Mouse (Mus musculus) heart, adult 9 months (tissue): ENCODE results near the gene Zfp292.
A peak's percentile ranks its signal among the peaks of the same experiment; 100 is the strongest.
"Not testable (repeated sequence)": the region's sequence is repeated elsewhere in the genome, so short reads cannot be mapped to it uniquely, and the experiment has no call there.

Source experiments
- DNase-seq, 2 experiments: peaks; one replicate each; pipeline ENCODE4 v3.0.0; 2022; ENCODE audit warnings: low spot score in 2 of 2

The Zfp292 gene

GRCm38 (mm10) chr4:34882818-34883217 is at the start of gene Zfp292:
Gene Zfp292, minus strand, starts transcription at chr4:34882960.
- peak; percentile 92 to 94 for DNase-seq

- DNase-seq, result not testable (repeated sequence)
These were observed 45.6 kb upstream of the Zfp292 start for GRCm38 (mm10) chr4:34928386-34928785.

GRCm38 (mm10) chr4:34922177-34922870 is 39.6 kb upstream of the Zfp292 start:
- peak; percentile 20 to 46 for DNase-seq

GRCm38 (mm10) chr4:34917400-34917799 is 34.6 kb upstream of the Zfp292 start:
- DNase-seq, result no peak

DNA sequence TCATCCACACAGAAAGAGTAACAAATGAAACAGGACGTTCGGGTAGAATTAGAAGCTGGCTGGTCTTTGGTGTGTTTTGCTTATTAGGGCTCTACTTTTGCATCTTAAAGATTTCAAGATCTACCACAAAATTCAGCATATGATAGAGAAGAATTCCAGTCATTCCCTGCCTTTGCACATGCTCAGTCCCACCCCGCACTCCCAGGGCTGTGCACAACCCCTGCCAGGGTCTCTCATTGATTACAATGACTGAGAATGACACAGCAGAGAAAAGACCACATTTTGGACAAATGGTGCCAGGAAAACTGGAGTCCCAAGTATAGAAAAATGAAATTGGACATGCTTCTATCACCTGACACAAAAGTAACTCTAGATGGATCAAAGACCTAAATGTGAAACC is 29.4 kb upstream of the Zfp292 start:
- DNase-seq, result no peak

GRCm38 (mm10) chr4:34911401-34911800 is 28.6 kb upstream of the Zfp292 start:
- DNase-seq, result no peak

- peak; percentile 72 to 73 for DNase-seq
These were observed 25.4 kb upstream of the Zfp292 start for GRCm38 (mm10) chr4:34908127-34908526.

DNA sequence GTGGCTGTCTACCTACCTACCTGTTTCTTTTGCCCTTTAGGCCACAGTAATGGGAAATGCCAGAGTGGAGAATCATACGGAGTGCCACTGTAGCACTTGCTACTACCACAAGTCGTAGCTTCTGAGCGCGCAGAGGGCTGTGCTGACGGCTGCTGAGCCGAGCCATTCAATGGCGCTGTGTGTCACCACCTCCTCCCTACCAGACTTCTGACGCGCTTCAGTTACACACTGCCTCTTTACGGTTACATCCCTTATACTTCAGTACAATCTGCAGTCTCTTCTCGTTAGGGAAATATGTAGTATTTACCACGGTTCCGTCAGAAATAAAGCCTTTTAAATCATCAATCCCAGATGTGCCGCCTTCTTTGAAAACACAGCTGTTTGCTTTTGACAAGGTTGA is 24.3 kb upstream of the Zfp292 start:
- no peak for DNase-seq

DNA sequence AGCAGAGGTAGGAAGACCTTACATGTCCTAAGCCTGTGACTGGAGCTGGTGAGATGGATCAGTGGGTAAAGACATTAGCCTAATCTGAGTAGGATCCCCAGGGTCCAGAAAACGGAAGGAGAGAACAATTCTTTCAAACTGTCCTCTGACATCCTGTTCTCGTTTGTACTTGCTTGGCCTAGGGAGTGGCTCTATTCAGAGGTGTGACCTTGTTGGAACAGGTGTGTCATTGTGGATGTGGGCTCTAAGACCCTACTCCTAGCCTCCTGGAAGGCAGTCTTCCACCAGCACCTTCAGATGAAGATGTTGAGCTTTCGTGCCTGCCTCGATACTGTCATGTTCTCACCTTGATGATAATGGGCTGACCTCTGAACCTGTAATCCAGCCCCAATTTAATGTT is 23.4 kb upstream of the Zfp292 start:
- DNase-seq, result no peak

- DNase-seq, result no peak
These were observed 22.6 kb upstream of the Zfp292 start for GRCm38 (mm10) chr4:34905396-34905795.

- not testable (repeated sequence) for DNase-seq
These were observed 18.8 kb upstream of the Zfp292 start for GRCm38 (mm10) chr4:34901582-34901981.

DNA sequence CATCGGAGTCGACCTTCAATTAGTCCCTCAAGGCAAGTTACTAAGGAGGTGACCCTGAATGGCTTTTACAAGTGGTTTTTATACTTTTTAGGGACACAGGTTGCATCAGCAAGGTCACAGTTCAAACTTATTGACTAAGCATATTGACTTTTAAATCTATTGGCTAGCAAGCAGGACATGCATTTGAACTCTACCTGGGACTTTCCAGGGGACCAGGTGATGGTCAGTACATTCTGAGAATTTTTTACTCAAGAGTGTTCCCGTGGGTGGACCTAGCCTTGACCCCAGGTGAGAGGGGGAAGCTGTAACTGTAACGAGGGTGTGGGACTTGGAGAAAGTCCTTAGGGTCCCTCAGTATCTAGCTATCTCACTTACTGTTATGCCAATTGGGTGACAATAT is 18.4 kb upstream of the Zfp292 start:
- DNase-seq, result no peak

DNA sequence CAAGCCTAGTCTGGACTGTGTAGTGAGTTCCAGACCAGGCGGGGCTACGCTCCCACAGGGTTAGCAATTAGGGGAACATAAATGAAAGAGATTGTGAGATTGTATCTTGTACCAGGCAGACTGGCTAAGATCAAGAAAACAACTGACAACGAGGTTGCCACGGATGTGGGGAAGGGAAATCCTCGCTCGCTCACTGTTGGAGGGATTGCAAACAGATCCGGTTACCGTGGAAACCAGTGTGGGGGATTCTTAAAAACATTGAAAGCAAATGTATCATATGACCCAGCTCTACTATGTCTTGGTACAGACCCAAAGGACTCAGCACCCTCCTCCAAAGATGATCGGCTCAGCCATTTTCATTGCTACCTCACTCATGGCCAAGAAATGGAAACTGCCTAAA is 17.4 kb upstream of the Zfp292 start:
- DNase-seq, result no peak

- no peak for DNase-seq
These were observed 16.6 kb upstream of the Zfp292 start for GRCm38 (mm10) chr4:34899322-34899721.

DNA sequence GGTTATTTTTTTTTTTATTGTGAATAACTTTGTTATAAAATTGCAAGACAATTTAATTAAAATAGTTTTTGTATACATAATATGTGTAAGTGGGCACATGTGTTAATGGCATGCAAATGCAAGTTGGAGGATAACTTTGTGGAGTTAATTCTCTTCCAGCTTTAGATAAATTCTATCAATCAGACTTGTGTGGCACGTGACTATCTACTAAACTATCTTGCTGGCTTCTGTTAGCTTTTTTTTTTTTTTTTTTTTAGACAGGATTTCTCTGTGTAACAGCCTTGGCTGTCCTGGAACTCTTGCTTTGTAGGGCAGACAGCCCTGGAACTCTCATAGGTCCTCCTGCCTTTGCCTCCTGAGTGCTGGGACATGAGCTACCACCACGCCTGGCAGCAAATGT is 15.7 kb upstream of the Zfp292 start:
- DNase-seq, result no peak

- no peak for DNase-seq
These were observed 10.7 kb upstream of the Zfp292 start, which contains the start of gene Cga for GRCm38 (mm10) chr4:34893479-34893878. Gene Cga, plus strand, starts transcription at chr4:34893779.

DNA sequence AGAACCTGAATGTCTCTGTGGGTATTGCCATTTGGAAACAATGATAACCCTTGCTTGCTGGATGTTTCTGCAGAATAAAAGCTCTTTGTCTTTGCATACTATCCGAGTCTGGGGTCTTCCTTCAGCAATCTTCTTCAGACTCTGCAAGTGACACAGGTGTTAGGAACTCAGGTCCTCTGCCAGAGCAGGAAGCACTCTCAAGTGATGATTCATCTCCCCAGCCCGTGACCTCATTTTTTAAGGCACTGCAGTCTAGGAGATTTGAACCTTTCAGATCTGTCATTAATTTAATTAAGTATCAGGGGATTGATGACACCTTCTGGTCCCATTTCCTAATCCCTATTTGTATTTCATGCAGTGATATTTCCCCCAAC is 7.0 kb upstream of the Zfp292 start:
- DNase-seq, result no peak

DNA sequence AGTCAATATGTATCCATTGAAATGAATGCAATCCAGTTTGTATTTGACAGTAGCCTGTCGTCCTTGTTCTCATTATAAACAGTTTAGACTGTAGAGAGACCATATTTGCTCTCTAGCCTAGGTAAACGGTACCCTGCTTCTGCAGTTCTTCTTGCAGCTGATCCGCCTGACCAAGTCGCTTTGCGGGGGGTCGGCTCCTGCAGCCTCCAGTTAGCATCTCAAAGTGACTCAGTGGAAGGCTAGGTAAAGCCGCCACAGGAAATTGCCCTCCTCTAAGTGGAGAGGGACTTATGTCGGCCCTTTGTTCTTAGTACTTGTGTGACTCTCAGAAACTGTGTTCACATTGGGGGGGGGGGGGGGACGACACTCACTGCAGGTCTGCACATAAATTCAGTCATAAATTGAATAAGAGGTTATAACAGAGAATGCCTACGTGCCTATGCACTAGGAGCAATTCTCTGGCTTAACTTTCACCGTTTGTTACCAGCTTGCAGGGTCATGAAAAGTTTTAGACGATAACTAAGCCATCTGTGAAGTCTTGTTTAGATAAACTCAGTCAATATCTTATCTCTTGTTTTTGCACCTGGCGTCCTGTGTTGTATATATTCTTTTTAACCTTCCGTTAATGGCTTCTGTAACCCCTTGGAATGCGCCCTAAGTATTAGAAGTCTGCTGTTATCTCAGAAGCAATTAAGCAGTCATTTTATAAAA is 6.5 kb upstream of the Zfp292 start:
- no peak for DNase-seq

GRCm38 (mm10) chr4:34887295-34887694 is 4.5 kb upstream of the Zfp292 start:
- DNase-seq, result no peak

GRCm38 (mm10) chr4:34886490-34887111 is 3.8 kb upstream of the Zfp292 start:
- DNase-seq, result peak; percentile 86 to 87

- DNase-seq, result no peak
These were observed 3.0 kb upstream of the Zfp292 start for GRCm38 (mm10) chr4:34885631-34886351.

- DNase-seq, result no peak
These were observed 738 bp upstream of the Zfp292 start for GRCm38 (mm10) chr4:34883366-34884029.
